ENCODE assay signal across 15 mouse cellular contexts in the genomic region with DNA sequence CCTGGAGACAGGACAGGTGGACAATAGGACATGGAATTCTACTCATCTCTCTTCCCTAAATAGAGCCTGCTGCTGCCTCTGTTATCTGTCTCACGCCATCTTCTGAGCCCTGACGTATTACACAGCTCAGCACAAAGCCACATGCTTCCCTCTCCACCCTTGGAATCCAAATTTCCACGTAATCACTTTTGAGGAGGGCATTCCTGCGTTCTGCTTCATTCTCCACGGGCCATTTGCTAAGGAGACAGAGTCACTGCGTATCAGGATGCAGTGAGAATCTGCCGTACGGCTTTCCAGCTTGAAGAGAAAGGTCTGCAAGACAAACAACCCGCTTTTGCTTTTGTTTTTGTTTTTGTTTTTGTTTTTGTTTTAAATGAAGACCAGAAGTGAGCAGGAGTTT. TPM values are rescaled to one million over a fixed set of nuclear protein-coding genes. Genes with fewer than 3 reads are reported as not detected.
DNase-seq lines count a peak whose midpoint lies in the region; ATAC-seq and TF ChIP-seq lines count a peak whose summit lies in the region.
"Had no signal": no experiment of that assay in that cellular context is flagged by ENCODE, and none has a peak within 500 bp of the region (broad histone marks: within the 10 kb centered on the region; RNA-seq: fewer than 3 reads in every experiment).

No protein-coding gene starts in this region.

- ATAC-seq in neural tube, embryonic 13.5 days (ENCODE audit: low read depth): 0 out of 2 replicates have a peak, but pooled peaks have one; percentile 23
- ATAC-seq in neural tube, embryonic 15.5 days (ENCODE audit: low FRiP score): no peak; the same call in 1 of the 2 replicates
- peak; percentile 37; the same call in 1 of the 2 replicates for ATAC-seq in hindbrain, embryonic 16.5 days
- ATAC-seq in midbrain, embryonic 14.5 days (ENCODE audit: low FRiP score, low TSS enrichment): no peak
- ATAC-seq in forebrain, embryonic 12.5 days (ENCODE audit: low FRiP score): no peak
- ATAC-seq: forebrain, embryonic 13.5 days; liver, embryonic 12.5 days had no signal

- intact Hi-C loops in gastrocnemius, adult 2 months (cut with DNase I): no loop called here

- H3K9ac ChIP-seq in neural tube, embryonic 13.5 days: no peak overlapping the region; the same call in 1 of the 2 replicates
- H3K9ac ChIP-seq in neural tube, embryonic 15.5 days (replicated peaks): no peak overlapping the region
- no peak overlapping the region for H3K9ac ChIP-seq in hindbrain, embryonic 16.5 days (ENCODE audit: low read depth, low read length)
- H3K9ac ChIP-seq in midbrain, embryonic 14.5 days (replicated peaks; ENCODE audit: low read length): no peak overlapping the region
- H3K9ac ChIP-seq in forebrain, embryonic 12.5 days: no peak overlapping the region
- H3K9ac ChIP-seq: forebrain, embryonic 13.5 days; liver, embryonic 12.5 days; lung, embryonic 15.5 days had no signal

- H3K4me3 ChIP-seq in neural tube, embryonic 13.5 days: no peak overlapping the region
- H3K4me3 ChIP-seq in neural tube, embryonic 15.5 days (replicated peaks): no peak overlapping the region
- no peak overlapping the region for H3K4me3 ChIP-seq in hindbrain, embryonic 16.5 days (ENCODE audit: low read length)
- no peak overlapping the region for H3K4me3 ChIP-seq in gastrocnemius, adult 2 months
- H3K4me3 ChIP-seq in midbrain, embryonic 14.5 days (replicated peaks; ENCODE audit: low read depth, low read length): no peak overlapping the region
- no peak overlapping the region for H3K4me3 ChIP-seq in forebrain, embryonic 12.5 days (replicated peaks)
- H3K4me3 ChIP-seq: forebrain, embryonic 13.5 days; limb, embryonic 10.5 days; liver, embryonic 12.5 days; lung, embryonic 15.5 days had no signal

- peaks cover 14% of the 10 kb centered on the region for H3K4me1 ChIP-seq in neural tube, embryonic 13.5 days (replicated peaks)
- H3K4me1 ChIP-seq in neural tube, embryonic 15.5 days: peaks cover 13% of the 10 kb centered on the region
- H3K4me1 ChIP-seq in hindbrain, embryonic 16.5 days (ENCODE audit: control insufficient read depth, insufficient read depth, low read depth, low read length): peaks cover 4% of the 10 kb centered on the region
- 0 out of 2 replicates have a peak, but pooled peaks cover 3% of the 10 kb centered on the region for H3K4me1 ChIP-seq in midbrain, embryonic 14.5 days (ENCODE audit: control insufficient read depth, insufficient read depth, low read length)
- peaks cover 16% of the 10 kb centered on the region for H3K4me1 ChIP-seq in forebrain, embryonic 12.5 days
- H3K4me1 ChIP-seq: liver, embryonic 12.5 days had no signal

- H3K9me3 ChIP-seq in neural tube, embryonic 13.5 days: no peaks in the 10 kb centered on the region
- H3K9me3 ChIP-seq in neural tube, embryonic 15.5 days (replicated peaks): no peaks in the 10 kb centered on the region
- no peaks in the 10 kb centered on the region for H3K9me3 ChIP-seq in hindbrain, embryonic 16.5 days (ENCODE audit: control insufficient read depth, low read length)
- H3K9me3 ChIP-seq in midbrain, embryonic 14.5 days (ENCODE audit: control insufficient read depth, low read length): no peaks in the 10 kb centered on the region
- H3K9me3 ChIP-seq in forebrain, embryonic 12.5 days: no peaks in the 10 kb centered on the region
- H3K9me3 ChIP-seq: forebrain, embryonic 13.5 days; limb, embryonic 10.5 days; liver, embryonic 12.5 days; lung, embryonic 15.5 days had no signal

- H3K4me2 ChIP-seq in neural tube, embryonic 13.5 days: peak overlapping the region; percentile 11; the same call in 1 of the 2 replicates
- no peak overlapping the region for H3K4me2 ChIP-seq in neural tube, embryonic 15.5 days
- H3K4me2 ChIP-seq in hindbrain, embryonic 16.5 days (ENCODE audit: low read length): peak overlapping the region; percentile 20
- no peak overlapping the region for H3K4me2 ChIP-seq in midbrain, embryonic 14.5 days (ENCODE audit: low read length)
- H3K4me2 ChIP-seq in forebrain, embryonic 12.5 days: no peak overlapping the region
- H3K4me2 ChIP-seq: forebrain, embryonic 13.5 days; liver, embryonic 12.5 days; lung, embryonic 15.5 days had no signal

- H3K36me3 ChIP-seq in neural tube, embryonic 13.5 days: no peaks in the 10 kb centered on the region
- H3K36me3 ChIP-seq in neural tube, embryonic 15.5 days: no peaks in the 10 kb centered on the region
- H3K36me3 ChIP-seq in hindbrain, embryonic 16.5 days (ENCODE audit: control insufficient read depth, insufficient read depth, low read length): no peaks in the 10 kb centered on the region
- no peaks in the 10 kb centered on the region for H3K36me3 ChIP-seq in midbrain, embryonic 14.5 days (ENCODE audit: control insufficient read depth, insufficient read depth, low read length)
- no peaks in the 10 kb centered on the region for H3K36me3 ChIP-seq in forebrain, embryonic 12.5 days (replicated peaks)
- H3K36me3 ChIP-seq: limb, embryonic 10.5 days; liver, embryonic 12.5 days; lung, embryonic 15.5 days had no signal

- TF ChIP-seq CTCF in gastrocnemius, adult 2 months (IDR thresholded peaks at IDR 0.05): no peak

- no peaks in the 10 kb centered on the region for H3K27me3 ChIP-seq in neural tube, embryonic 13.5 days
- H3K27me3 ChIP-seq in neural tube, embryonic 15.5 days (replicated peaks): no peaks in the 10 kb centered on the region
- no peaks in the 10 kb centered on the region for H3K27me3 ChIP-seq in hindbrain, embryonic 16.5 days (replicated peaks; ENCODE audit: control insufficient read depth, insufficient read depth, low read length)
- H3K27me3 ChIP-seq in midbrain, embryonic 14.5 days (ENCODE audit: control insufficient read depth, insufficient read depth, low read length): no peaks in the 10 kb centered on the region
- peaks cover 6% of the 10 kb centered on the region; the same call in 1 of the 2 replicates for H3K27me3 ChIP-seq in forebrain, embryonic 12.5 days
- H3K27me3 ChIP-seq: lung, embryonic 15.5 days had no signal

- DNase-seq in kidney, postnatal 14 days: peak; percentile 14
- no peak for DNase-seq in gastrocnemius, adult 2 months
- DNase-seq in midbrain, embryonic 14.5 days: no peak
- DNase-seq: cerebellum, postnatal 25 days; heart, adult 18-20 months; layer of hippocampus, postnatal 36 days; right cerebral cortex, postnatal 25 days had no signal

- peak overlapping the region; percentile 52; the same call in 1 of the 2 replicates for H3K27ac ChIP-seq in neural tube, embryonic 13.5 days (replicated peaks)
- H3K27ac ChIP-seq in neural tube, embryonic 15.5 days (replicated peaks): no peak overlapping the region
- H3K27ac ChIP-seq in hindbrain, embryonic 16.5 days (ENCODE audit: low read depth, low read length): no peak overlapping the region
- H3K27ac ChIP-seq in gastrocnemius, adult 2 months: no peak overlapping the region
- no peak overlapping the region for H3K27ac ChIP-seq in midbrain, embryonic 14.5 days (replicated peaks; ENCODE audit: low read depth, low read length)
- no peak overlapping the region for H3K27ac ChIP-seq in forebrain, embryonic 12.5 days
- H3K27ac ChIP-seq: forebrain, embryonic 13.5 days; limb, embryonic 10.5 days; liver, embryonic 12.5 days; lung, embryonic 15.5 days had no signal

- WGBS in neural tube, embryonic 13.5 days: 20% methylated on average over 9 of the region's 9 CpGs
- WGBS in neural tube, embryonic 15.5 days: 20% methylated on average over 9 of the region's 9 CpGs
- 39% methylated on average over 9 of the region's 9 CpGs for WGBS in hindbrain, embryonic 16.5 days
- WGBS in midbrain, embryonic 14.5 days: 36% methylated on average over 9 of the region's 9 CpGs
- 62% methylated on average over 9 of the region's 9 CpGs for WGBS in forebrain, embryonic 12.5 days

RNA-seq across cellular contexts. Expression of gene Arid1b, which starts 53.5 kb away (rescaled TPM):
- polyA plus RNA-seq in neural tube, embryonic 13.5 days (2015; fragmentation: Nextera tagmentation; extraction: Ambion mirVana): 14.1 and 14.4 TPM in 2 replicates
- polyA plus RNA-seq in neural tube, embryonic 15.5 days (2015; fragmentation: Nextera tagmentation; extraction: Ambion mirVana): 12.5 and 13.5 TPM in 2 replicates
- 9.6 and 12.5 TPM in 2 replicates for polyA plus RNA-seq in hindbrain, embryonic 16.5 days (2015; fragmentation: Nextera tagmentation; extraction: Ambion mirVana)
- total RNA-seq in gastrocnemius, adult 2 months (2021): 10 to 100 TPM; 35.1 to 35.6 TPM
- polyA plus RNA-seq in midbrain, embryonic 14.5 days (2014; fragmentation: Nextera tagmentation; extraction: Ambion mirVana): 22.8 and 23.8 TPM in 2 replicates
- 17.4 and 17.7 TPM in 2 replicates for polyA plus RNA-seq in forebrain, embryonic 12.5 days (2016; fragmentation: Nextera tagmentation; extraction: Ambion mirVana)

Comparison
In these comparisons a context has a peak if more than half of its experiments do, and no peak if none do; other contexts are left out.
1. ATAC-seq: peak in neural tube, embryonic 13.5 days (single experiment) and hindbrain, embryonic 16.5 days (single experiment); none in neural tube, embryonic 15.5 days (single experiment), midbrain, embryonic 14.5 days (single experiment) and forebrain, embryonic 12.5 days (single experiment).
2. H3K4me2 ChIP-seq: peak in neural tube, embryonic 13.5 days (single experiment) and hindbrain, embryonic 16.5 days (single experiment); none in neural tube, embryonic 15.5 days (single experiment), midbrain, embryonic 14.5 days (single experiment) and forebrain, embryonic 12.5 days (single experiment).